Mouse (Mus musculus): ENCODE results near the gene Plac8. TPM values are rescaled to one million over a fixed set of nuclear protein-coding genes. Genes with fewer than 3 reads are reported as not detected.

Plac8 gene
- polyA plus RNA-seq, 1 experiment from 2014 or later: 3.9 TPM

DNA sequence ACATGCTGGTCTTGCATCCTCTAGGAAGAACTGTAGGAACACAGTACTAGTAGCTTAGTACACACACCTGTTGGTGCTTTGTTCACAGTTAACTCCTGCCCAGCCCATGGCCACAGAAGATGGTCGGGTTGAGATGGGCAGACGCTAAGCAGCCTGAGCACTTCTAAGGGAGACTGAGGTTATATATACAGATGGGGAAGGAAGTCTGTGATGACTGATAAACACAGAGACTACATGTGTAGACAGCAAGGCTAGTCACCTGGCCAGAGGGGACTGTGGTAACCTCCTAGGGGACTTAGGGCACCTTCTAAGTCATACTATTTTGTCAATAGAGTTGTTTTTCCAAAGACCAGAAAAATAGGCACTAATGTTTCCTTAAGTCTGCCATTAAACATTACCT is 29.8 kb upstream of the Plac8 start:
- no peaks in the 10 kb centered on the region for H3K9me3 ChIP-seq (ENCODE audit: control insufficient read depth, low read length)
- no peaks in the 10 kb centered on the region for H3K27me3 ChIP-seq (ENCODE audit: control insufficient read depth, insufficient read depth, low read length)
- no peaks in the 10 kb centered on the region for H3K4me1 ChIP-seq (replicated peaks; ENCODE audit: control insufficient read depth, insufficient read depth, low read length)
- H3K36me3 ChIP-seq (ENCODE audit: control insufficient read depth, insufficient read depth, low read length): no peaks in the 10 kb centered on the region
- DNase-seq (ENCODE audit: low spot score) (no peak), ATAC-seq (ENCODE audit: low FRiP score) (no peak)
- H3K27ac ChIP-seq (ENCODE audit: low read depth, low read length): no peak overlapping the region
- 83% methylated on average over 2 of the region's 2 CpGs for WGBS
- no peak overlapping the region for H3K4me2 ChIP-seq (replicated peaks; ENCODE audit: low read depth, low read length)
- no peak overlapping the region for H3K4me3 ChIP-seq (ENCODE audit: low read depth, low read length)
- H3K9ac ChIP-seq (ENCODE audit: low read depth, low read length): no peak overlapping the region

DNA sequence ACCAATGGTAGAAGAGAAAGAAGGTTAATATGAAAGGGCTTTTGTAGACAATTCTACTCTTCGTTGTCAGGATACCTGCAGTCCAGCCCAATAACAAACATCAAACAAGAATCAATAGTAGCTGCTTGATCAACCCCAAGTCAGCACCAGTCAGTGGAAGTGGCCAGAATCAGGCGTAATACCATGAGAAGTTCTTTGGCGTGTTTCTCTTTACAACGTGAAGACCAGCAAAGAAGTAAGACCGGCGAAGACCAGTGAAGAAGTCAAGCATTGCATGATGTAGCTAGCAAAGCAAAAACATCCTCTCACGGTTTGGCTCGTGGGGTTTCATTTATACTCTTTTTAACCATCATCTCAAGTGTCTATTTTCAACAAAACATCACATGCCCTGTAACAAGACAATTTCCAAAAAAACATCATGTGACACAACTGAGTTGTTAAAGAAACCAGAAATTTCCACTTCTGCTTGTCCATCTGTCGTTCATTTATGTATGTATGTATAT is 27.0 kb upstream of the Plac8 start:
- ATAC-seq (ENCODE audit: low FRiP score) (no peak), DNase-seq (ENCODE audit: low spot score) (no peak)
- Histone ChIP-seq H3K27ac (ENCODE audit: low read depth, low read length) (no peak overlapping the region), H3K9ac (ENCODE audit: low read depth, low read length) (no peak overlapping the region), H3K9me3 (ENCODE audit: control insufficient read depth, low read length) (no peaks in the 10 kb centered on the region), H3K4me2 (replicated peaks; ENCODE audit: low read depth, low read length) (no peak overlapping the region), H3K27me3 (ENCODE audit: control insufficient read depth, insufficient read depth, low read length) (no peaks in the 10 kb centered on the region), H3K4me1 (replicated peaks; ENCODE audit: control insufficient read depth, insufficient read depth, low read length) (no peaks in the 10 kb centered on the region), H3K36me3 (ENCODE audit: control insufficient read depth, insufficient read depth, low read length) (no peaks in the 10 kb centered on the region), H3K4me3 (ENCODE audit: low read depth, low read length) (no peak overlapping the region)
- 95% methylated on average over 9 of the region's 9 CpGs for WGBS

DNA sequence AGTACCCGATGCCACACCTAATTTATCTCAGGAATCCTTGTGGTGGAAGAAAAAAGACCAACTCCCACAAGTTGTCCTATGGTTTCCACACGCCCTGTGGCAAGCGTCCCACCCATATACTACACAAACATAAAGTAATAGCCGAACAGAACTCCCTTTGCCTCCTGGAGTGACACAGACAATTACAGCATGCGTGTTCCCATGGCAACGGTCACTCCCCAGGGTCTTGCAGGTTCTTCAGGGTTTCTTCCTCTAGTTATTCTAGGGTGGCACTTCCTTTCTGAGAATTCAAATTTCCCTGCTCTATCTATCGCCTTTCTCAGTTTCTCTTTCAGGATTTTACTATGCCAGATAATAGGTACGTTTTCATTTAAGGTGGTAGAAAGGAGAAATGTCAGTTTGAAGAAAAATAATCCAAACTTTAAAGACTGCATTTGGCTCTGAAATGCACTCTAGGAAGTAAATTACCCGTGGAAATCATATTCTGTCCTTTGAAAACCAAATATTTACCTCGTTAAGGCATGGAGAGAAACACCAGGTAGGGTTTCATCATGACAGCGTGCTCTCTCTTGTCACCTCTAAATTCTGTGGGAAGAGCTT is 25.9 kb upstream of the Plac8 start:
- DNase-seq (ENCODE audit: low spot score) (no peak), ATAC-seq (ENCODE audit: low FRiP score) (no peak)
- Histone ChIP-seq H3K36me3 (ENCODE audit: control insufficient read depth, insufficient read depth, low read length) (no peaks in the 10 kb centered on the region), H3K27me3 (ENCODE audit: control insufficient read depth, insufficient read depth, low read length) (no peaks in the 10 kb centered on the region), H3K9ac (ENCODE audit: low read depth, low read length) (no peak overlapping the region), H3K4me1 (replicated peaks; ENCODE audit: control insufficient read depth, insufficient read depth, low read length) (no peaks in the 10 kb centered on the region), H3K9me3 (ENCODE audit: control insufficient read depth, low read length) (no peaks in the 10 kb centered on the region), H3K4me3 (ENCODE audit: low read depth, low read length) (no peak overlapping the region), H3K27ac (ENCODE audit: low read depth, low read length) (no peak overlapping the region), H3K4me2 (replicated peaks; ENCODE audit: low read depth, low read length) (no peak overlapping the region)
- WGBS: 75% methylated on average over 11 of the region's 11 CpGs

DNA sequence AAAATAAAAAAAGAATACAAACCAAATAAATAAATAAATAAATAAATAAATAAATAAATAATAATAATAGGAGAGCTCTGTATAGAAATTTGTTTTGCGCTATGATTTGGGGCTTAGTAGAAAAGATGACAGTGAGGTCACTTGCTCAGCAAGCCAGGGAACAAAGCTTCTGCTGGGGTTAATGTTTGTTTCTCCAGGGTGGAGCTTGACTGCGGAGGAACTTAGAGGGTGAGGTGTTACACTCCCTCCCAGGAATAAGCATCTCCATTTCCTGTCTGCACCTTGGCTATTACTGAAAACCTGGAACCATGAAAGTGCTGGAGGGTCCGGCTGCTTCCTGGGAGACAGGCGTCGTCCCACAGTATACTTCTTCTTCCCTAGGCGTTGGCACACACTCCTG is 24.0 kb upstream of the Plac8 start:
- Histone ChIP-seq H3K36me3 (ENCODE audit: control insufficient read depth, insufficient read depth, low read length) (no peaks in the 10 kb centered on the region), H3K9ac (ENCODE audit: low read depth, low read length) (no peak overlapping the region), H3K4me2 (replicated peaks; ENCODE audit: low read depth, low read length) (no peak overlapping the region), H3K27me3 (ENCODE audit: control insufficient read depth, insufficient read depth, low read length) (no peaks in the 10 kb centered on the region), H3K27ac (ENCODE audit: low read depth, low read length) (no peak overlapping the region), H3K9me3 (ENCODE audit: control insufficient read depth, low read length) (no peaks in the 10 kb centered on the region), H3K4me3 (ENCODE audit: low read depth, low read length) (no peak overlapping the region), H3K4me1 (replicated peaks; ENCODE audit: control insufficient read depth, insufficient read depth, low read length) (no peaks in the 10 kb centered on the region)
- ATAC-seq (ENCODE audit: low FRiP score) (no peak), DNase-seq (ENCODE audit: low spot score) (no peak)
- 93% methylated on average over 6 of the region's 6 CpGs for WGBS

DNA sequence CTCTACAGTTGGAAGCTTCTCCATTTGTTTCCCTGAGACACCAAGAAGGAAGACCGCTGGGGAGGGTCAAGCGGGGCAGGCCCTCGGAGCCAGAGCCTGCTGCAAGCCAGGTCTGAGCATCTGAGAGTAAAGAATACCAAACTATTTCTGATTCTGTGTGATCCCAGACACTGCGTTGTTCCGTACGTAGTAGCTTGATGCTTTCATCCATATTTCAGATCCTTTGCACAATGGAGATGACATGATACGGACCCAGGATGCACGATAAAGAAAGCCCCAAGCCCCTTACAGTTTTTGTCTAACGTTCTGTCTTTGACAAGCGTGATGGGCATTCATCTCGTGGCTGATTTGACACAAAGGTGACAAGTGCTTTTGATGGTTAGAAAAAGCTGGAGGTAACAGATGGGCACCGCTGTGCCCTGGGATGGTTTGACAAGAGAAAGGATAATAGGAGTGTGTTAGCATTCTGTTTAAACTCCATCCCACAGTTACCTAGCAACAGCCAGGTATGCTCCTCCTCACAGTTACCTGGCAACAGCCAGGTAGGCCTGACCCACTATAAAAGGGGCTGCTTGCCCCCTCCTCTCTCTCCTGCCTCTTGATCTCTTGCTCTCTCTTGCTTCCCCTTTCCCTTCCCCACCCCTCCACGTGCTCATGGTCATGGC is 22.9 kb upstream of the Plac8 start:
- Histone ChIP-seq H3K36me3 (ENCODE audit: control insufficient read depth, insufficient read depth, low read length) (no peaks in the 10 kb centered on the region), H3K9ac (ENCODE audit: low read depth, low read length) (no peak overlapping the region), H3K4me3 (ENCODE audit: low read depth, low read length) (no peak overlapping the region), H3K27ac (ENCODE audit: low read depth, low read length) (no peak overlapping the region), H3K27me3 (ENCODE audit: control insufficient read depth, insufficient read depth, low read length) (no peaks in the 10 kb centered on the region), H3K9me3 (ENCODE audit: control insufficient read depth, low read length) (no peaks in the 10 kb centered on the region), H3K4me1 (replicated peaks; ENCODE audit: control insufficient read depth, insufficient read depth, low read length) (no peaks in the 10 kb centered on the region), H3K4me2 (replicated peaks; ENCODE audit: low read depth, low read length) (no peak overlapping the region)
- WGBS: 84% methylated on average over 13 of the region's 13 CpGs
- no peak for ATAC-seq (ENCODE audit: low FRiP score)
- DNase-seq (ENCODE audit: low spot score): no peak

DNA sequence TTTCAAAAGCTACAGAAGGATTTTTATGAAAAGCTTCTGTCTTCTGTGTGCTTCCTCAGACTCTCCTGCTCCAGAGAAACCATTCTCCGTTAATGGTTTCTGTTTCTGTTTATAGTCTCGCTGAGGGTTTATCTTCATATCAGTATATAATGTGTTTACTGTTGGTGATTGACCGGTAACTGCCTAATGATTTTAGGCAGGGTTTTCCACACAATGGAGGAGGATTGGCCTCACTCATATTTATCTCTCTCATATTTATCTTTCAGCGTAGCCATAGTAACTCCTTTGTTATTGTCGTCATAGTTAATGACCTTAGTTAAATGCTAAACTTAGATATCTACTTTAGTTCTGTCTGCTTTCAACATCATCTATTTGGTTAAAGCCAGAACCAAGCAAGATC is 18.5 kb upstream of the Plac8 start:
- ATAC-seq (ENCODE audit: low FRiP score): no peak
- Histone ChIP-seq H3K27me3 (ENCODE audit: control insufficient read depth, insufficient read depth, low read length) (no peaks in the 10 kb centered on the region), H3K9me3 (ENCODE audit: control insufficient read depth, low read length) (no peaks in the 10 kb centered on the region), H3K9ac (ENCODE audit: low read depth, low read length) (no peak overlapping the region), H3K4me1 (replicated peaks; ENCODE audit: control insufficient read depth, insufficient read depth, low read length) (no peaks in the 10 kb centered on the region), H3K4me2 (replicated peaks; ENCODE audit: low read depth, low read length) (no peak overlapping the region), H3K27ac (ENCODE audit: low read depth, low read length) (no peak overlapping the region), H3K36me3 (ENCODE audit: control insufficient read depth, insufficient read depth, low read length) (no peaks in the 10 kb centered on the region), H3K4me3 (ENCODE audit: low read depth, low read length) (no peak overlapping the region)
- no peak for DNase-seq (ENCODE audit: low spot score)
- 94% methylated on average over 5 of the region's 5 CpGs for WGBS

DNA sequence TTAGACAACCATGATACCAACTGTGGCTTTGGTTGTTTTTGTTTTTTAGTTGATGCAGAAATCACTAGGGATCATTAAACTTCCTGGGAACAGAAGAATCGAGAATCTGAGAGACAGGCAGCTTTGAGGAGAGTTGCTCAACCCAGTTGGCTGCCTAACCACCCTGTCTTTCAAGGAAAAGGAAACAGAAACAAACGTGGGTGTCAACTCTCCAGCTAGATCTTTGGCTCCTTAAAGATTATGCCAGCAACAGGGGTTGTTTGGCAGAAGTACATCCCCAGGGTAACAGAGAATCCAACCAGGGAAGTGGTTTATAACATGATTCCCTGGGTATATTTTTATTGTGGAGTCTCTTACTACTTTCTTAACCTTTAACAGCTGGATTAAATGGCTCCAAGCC is 15.6 kb upstream of the Plac8 start:
- WGBS: 63% methylated on average over 2 of the region's 2 CpGs
- Histone ChIP-seq H3K4me2 (replicated peaks; ENCODE audit: low read depth, low read length) (no peak overlapping the region), H3K27me3 (ENCODE audit: control insufficient read depth, insufficient read depth, low read length) (no peaks in the 10 kb centered on the region), H3K36me3 (ENCODE audit: control insufficient read depth, insufficient read depth, low read length) (no peaks in the 10 kb centered on the region), H3K4me3 (ENCODE audit: low read depth, low read length) (no peak overlapping the region), H3K4me1 (replicated peaks; ENCODE audit: control insufficient read depth, insufficient read depth, low read length) (no peaks in the 10 kb centered on the region), H3K27ac (ENCODE audit: low read depth, low read length) (no peak overlapping the region), H3K9ac (ENCODE audit: low read depth, low read length) (no peak overlapping the region), H3K9me3 (ENCODE audit: control insufficient read depth, low read length) (no peaks in the 10 kb centered on the region)
- ATAC-seq (ENCODE audit: low FRiP score) (no peak), DNase-seq (ENCODE audit: low spot score) (no peak)

DNA sequence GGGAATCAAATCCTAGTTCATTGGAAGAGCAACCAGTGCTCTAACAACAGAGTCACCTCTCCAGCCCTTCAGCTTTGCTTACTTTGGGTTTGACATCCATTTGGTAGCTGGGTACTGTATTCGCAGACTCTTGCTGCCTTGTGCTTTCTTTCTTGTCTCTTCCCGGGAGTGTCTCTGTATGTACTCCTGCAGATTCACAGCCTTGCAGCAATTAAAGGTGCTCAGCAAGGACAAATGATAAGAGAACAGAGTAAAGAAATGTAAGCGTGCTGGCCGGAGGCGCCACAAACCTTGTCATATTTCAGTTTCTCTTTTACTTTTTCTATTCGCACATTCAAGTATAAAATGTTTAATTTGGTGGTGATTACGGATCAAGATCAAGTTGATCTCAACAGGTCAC is 15.1 kb upstream of the Plac8 start:
- H3K36me3 ChIP-seq (ENCODE audit: control insufficient read depth, insufficient read depth, low read length): no peaks in the 10 kb centered on the region
- 95% methylated on average over 7 of the region's 7 CpGs for WGBS
- ATAC-seq (ENCODE audit: low FRiP score): no peak

DNA sequence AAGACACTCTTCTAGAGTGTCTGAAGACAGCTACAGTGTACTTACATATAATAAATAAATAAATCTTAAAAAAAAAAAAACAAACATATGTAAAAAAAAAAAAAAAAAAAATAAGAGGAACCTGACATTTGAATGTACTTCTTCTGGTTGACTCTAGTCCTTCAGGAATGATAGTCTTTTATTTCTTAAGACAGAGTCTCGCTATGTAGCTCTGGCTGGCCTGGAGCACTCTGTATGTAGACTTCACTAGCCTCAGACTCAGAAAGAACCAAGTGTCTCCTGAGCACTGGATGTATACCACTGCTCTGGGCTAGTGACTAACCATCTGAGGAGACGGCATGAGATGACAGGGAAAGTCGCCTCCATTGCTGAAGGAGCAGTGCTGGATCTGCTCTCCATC is 13.6 kb upstream of the Plac8 start:
- H3K9me3 ChIP-seq (ENCODE audit: control insufficient read depth, low read length): no peaks in the 10 kb centered on the region
- no peak overlapping the region for H3K27ac ChIP-seq (ENCODE audit: low read depth, low read length)
- 83% methylated on average over 3 of the region's 3 CpGs for WGBS
- no peak overlapping the region for H3K4me2 ChIP-seq (replicated peaks; ENCODE audit: low read depth, low read length)
- no peaks in the 10 kb centered on the region for H3K4me1 ChIP-seq (replicated peaks; ENCODE audit: control insufficient read depth, insufficient read depth, low read length)
- no peak for ATAC-seq (ENCODE audit: low FRiP score)
- no peaks in the 10 kb centered on the region for H3K27me3 ChIP-seq (ENCODE audit: control insufficient read depth, insufficient read depth, low read length)
- H3K36me3 ChIP-seq (ENCODE audit: control insufficient read depth, insufficient read depth, low read length): no peaks in the 10 kb centered on the region
- no peak overlapping the region for H3K9ac ChIP-seq (ENCODE audit: low read depth, low read length)
- DNase-seq (ENCODE audit: low spot score): no peak
- H3K4me3 ChIP-seq (ENCODE audit: low read depth, low read length): no peak overlapping the region

More for the DNA sequence above, 15.1 kb upstream of the Plac8 start:
- DNase-seq (ENCODE audit: low spot score): no peak
- H3K27ac ChIP-seq (ENCODE audit: low read depth, low read length): no peak overlapping the region
- H3K4me2 ChIP-seq (replicated peaks; ENCODE audit: low read depth, low read length): no peak overlapping the region
- H3K9me3 ChIP-seq (ENCODE audit: control insufficient read depth, low read length): no peaks in the 10 kb centered on the region
- H3K4me3 ChIP-seq (ENCODE audit: low read depth, low read length): no peak overlapping the region
- no peak overlapping the region for H3K9ac ChIP-seq (ENCODE audit: low read depth, low read length)
- no peaks in the 10 kb centered on the region for H3K4me1 ChIP-seq (replicated peaks; ENCODE audit: control insufficient read depth, insufficient read depth, low read length)
- no peaks in the 10 kb centered on the region for H3K27me3 ChIP-seq (ENCODE audit: control insufficient read depth, insufficient read depth, low read length)
